Comparison of ENCODE assay signal across 13 mouse cellular contexts in genomic region chr13:28991899-28992664, GRCm38 (mm10). TPM values are rescaled to one million over a fixed set of nuclear protein-coding genes. Genes with fewer than 3 reads are reported as not detected.
A peak's percentile ranks its signal among the peaks of the same experiment; 100 is the strongest.
DNase-seq lines count a peak whose midpoint lies in the region; ATAC-seq and TF ChIP-seq lines count a peak whose summit lies in the region.
"Had no signal": no experiment of that assay in that cellular context is flagged by ENCODE, and none has a peak within 500 bp of the region (broad histone marks: within the 10 kb centered on the region; RNA-seq: fewer than 3 reads in every experiment).

No protein-coding gene starts in this region.

- peak; percentile 37; the same call in 1 of the 2 replicates for ATAC-seq in heart, embryonic 13.5 days (ENCODE audit: extremely low read depth, insufficient number of reproducible peaks, low FRiP score, low TSS enrichment)
- ATAC-seq in lung, embryonic 16.5 days (ENCODE audit: low read depth) = peak; percentile 87
- ATAC-seq in stomach, postnatal 0 days (ENCODE audit: low FRiP score, low TSS enrichment) = no peak

- no peak for TF ChIP-seq CTCF in brain, embryonic 14.5 days (IDR thresholded peaks at IDR 0.05; ENCODE audit: borderline replicate concordance, extremely low read depth, insufficient read depth, insufficient read length)
- no peak for TF ChIP-seq CTCF in stomach, postnatal 0 days (IDR thresholded peaks at IDR 0.05; ENCODE audit: low read depth)

- TF ChIP-seq EP300 in stomach, postnatal 0 days (optimal IDR thresholded peaks at IDR 0.05) = no peak

- no peak overlapping the region for H3K4me3 ChIP-seq in heart, embryonic 13.5 days
- no peak overlapping the region for H3K4me3 ChIP-seq in lung, embryonic 16.5 days (ENCODE audit: low read length)
- no peak overlapping the region for H3K4me3 ChIP-seq in stomach, postnatal 0 days (ENCODE audit: low read depth, low read length)
- H3K4me3 ChIP-seq: hindbrain, embryonic 10.5 days; limb, embryonic 15.5 days had no signal

- intact Hi-C loops in heart, postnatal 25 days (cut with DNase I) = no loop called here
- intact Hi-C loops in left cerebral cortex, postnatal 10 days (cut with DNase I) = no loop called here

- H3K4me1 ChIP-seq in heart, embryonic 13.5 days = peaks cover 41% of the 10 kb centered on the region
- peaks cover 28% of the 10 kb centered on the region for H3K4me1 ChIP-seq in lung, embryonic 16.5 days (replicated peaks; ENCODE audit: control insufficient read depth, insufficient read depth, low read length)
- no peaks in the 10 kb centered on the region; the same call in 1 of the 2 replicates for H3K4me1 ChIP-seq in stomach, postnatal 0 days (replicated peaks; ENCODE audit: control insufficient read depth, insufficient read depth)
- H3K4me1 ChIP-seq: limb, embryonic 15.5 days had no signal

- WGBS in heart, embryonic 13.5 days = 29% methylated on average over 7 of the region's 7 CpGs
- 15% methylated on average over 7 of the region's 7 CpGs for WGBS in lung, embryonic 16.5 days
- WGBS in stomach, postnatal 0 days = 28% methylated on average over 7 of the region's 7 CpGs

- H3K9me3 ChIP-seq in heart, embryonic 13.5 days = no peaks in the 10 kb centered on the region
- H3K9me3 ChIP-seq in lung, embryonic 16.5 days (ENCODE audit: control insufficient read depth, low read length) = no peaks in the 10 kb centered on the region
- no peaks in the 10 kb centered on the region for H3K9me3 ChIP-seq in stomach, postnatal 0 days (ENCODE audit: control insufficient read depth, low read length)
- H3K9me3 ChIP-seq: hindbrain, embryonic 10.5 days; limb, embryonic 15.5 days had no signal

- no peaks in the 10 kb centered on the region for H3K36me3 ChIP-seq in heart, embryonic 13.5 days
- no peaks in the 10 kb centered on the region for H3K36me3 ChIP-seq in lung, embryonic 16.5 days (ENCODE audit: control insufficient read depth, insufficient read depth, low read length)
- no peaks in the 10 kb centered on the region for H3K36me3 ChIP-seq in stomach, postnatal 0 days (ENCODE audit: control insufficient read depth, insufficient read depth, low read length)
- H3K36me3 ChIP-seq: hindbrain, embryonic 10.5 days; limb, embryonic 15.5 days had no signal

- peak overlapping the region; percentile 55; the same call in 1 of the 2 replicates for H3K9ac ChIP-seq in heart, embryonic 13.5 days
- peak overlapping the region; percentile 6; the same call in 1 of the 2 replicates for H3K9ac ChIP-seq in lung, embryonic 16.5 days (ENCODE audit: low read length)
- H3K9ac ChIP-seq in stomach, postnatal 0 days (ENCODE audit: low read length) = no peak overlapping the region
- H3K9ac ChIP-seq: limb, embryonic 15.5 days had no signal

- peak overlapping the region; percentile 90 for H3K27ac ChIP-seq in heart, embryonic 13.5 days (replicated peaks)
- H3K27ac ChIP-seq in lung, embryonic 16.5 days (ENCODE audit: low read length) = peak overlapping the region; percentile 84
- H3K27ac ChIP-seq in stomach, postnatal 0 days (replicated peaks) = no peak overlapping the region
- H3K27ac ChIP-seq: hindbrain, embryonic 10.5 days; limb, embryonic 15.5 days had no signal

- no peaks in the 10 kb centered on the region for H3K27me3 ChIP-seq in heart, embryonic 13.5 days (replicated peaks)
- H3K27me3 ChIP-seq in lung, embryonic 16.5 days (ENCODE audit: control insufficient read depth, insufficient read depth, low read depth, low read length) = no peaks in the 10 kb centered on the region
- no peaks in the 10 kb centered on the region for H3K27me3 ChIP-seq in stomach, postnatal 0 days (ENCODE audit: control insufficient read depth, insufficient read depth, low read length)
- H3K27me3 ChIP-seq: limb, embryonic 15.5 days had no signal

- peak overlapping the region; percentile 45 for H3K4me2 ChIP-seq in heart, embryonic 13.5 days
- peak overlapping the region; percentile 44 for H3K4me2 ChIP-seq in lung, embryonic 16.5 days (ENCODE audit: low read depth, low read length)
- H3K4me2 ChIP-seq in stomach, postnatal 0 days (replicated peaks; ENCODE audit: low read depth) = no peak overlapping the region
- H3K4me2 ChIP-seq: limb, embryonic 15.5 days had no signal

- no peak for TF ChIP-seq POLR2A in brain, embryonic 14.5 days (IDR thresholded peaks at IDR 0.05; ENCODE audit: borderline replicate concordance, extremely low read depth, insufficient read depth, insufficient read length, poor library complexity, severe bottlenecking)

- no peak for DNase-seq in heart, postnatal 25 days (ENCODE audit: low spot score)
- peak; percentile 14 for DNase-seq in brain, embryonic 14.5 days (ENCODE audit: low read depth)
- DNase-seq in stomach, postnatal 0 days (ENCODE audit: low spot score) = peak; percentile 25
- no peak for DNase-seq in gastrocnemius, postnatal 10 days
- DNase-seq in left cerebral cortex, adult 11 months (ENCODE audit: low spot score) = no peak
- DNase-seq in left cerebral cortex, postnatal 10 days (ENCODE audit: extremely low spot score in 1 of 2, low spot score in 2 of 2) = no peak
- DNase-seq: kidney, adult 9 months; layer of hippocampus, adult 9-11 months; right cerebral cortex, postnatal 14 days had no signal

RNA-seq across cellular contexts. Expression of gene Sox4, which starts 38.6 kb away (rescaled TPM):
- 37.1 and 37.9 TPM in 2 replicates for polyA plus RNA-seq in heart, embryonic 13.5 days (2015; fragmentation: Nextera tagmentation; extraction: Ambion mirVana)
- 10 to 100 TPM; 21.3 to 41.6 TPM for total RNA-seq in heart, postnatal 25 days (2021)
- 327 and 346 TPM in 2 replicates for polyA plus RNA-seq in brain, embryonic 14.5 days (2012; rRNA removed)
- 25.8 and 38.5 TPM in 2 replicates for polyA plus RNA-seq in lung, embryonic 16.5 days (2015; fragmentation: Nextera tagmentation; extraction: Ambion mirVana)
- 23.1 and 23.8 TPM in 2 replicates for polyA plus RNA-seq in stomach, postnatal 0 days (2015; fragmentation: Nextera tagmentation; extraction: Ambion mirVana)
- 10 to 100 TPM; 23.8 to 37.5 TPM for total RNA-seq in gastrocnemius, postnatal 10 days (2021)
- total RNA-seq in left cerebral cortex, postnatal 10 days (2021) = 10 to 100 TPM; 54.7 to 70.7 TPM

Comparison
In these comparisons a context has a peak if more than half of its experiments do, and no peak if none do; other contexts are left out.
1. DNase-seq: peak in brain, embryonic 14.5 days (single experiment) and stomach, postnatal 0 days (single experiment); none in heart, postnatal 25 days (single experiment), gastrocnemius, postnatal 10 days (single experiment), left cerebral cortex, adult 11 months (single experiment) and left cerebral cortex, postnatal 10 days (0 of 2).